Mouse (Mus musculus) telencephalon, adult 2 months (tissue): ENCODE measurements around the gene Utp11.

Source experiments
- DNase-seq: peaks from one replicate; pipeline ENCODE4 v3.0.0-alpha.2; 2011; ENCODE audit warnings: low read depth, low spot score

Utp11 gene

DNA sequence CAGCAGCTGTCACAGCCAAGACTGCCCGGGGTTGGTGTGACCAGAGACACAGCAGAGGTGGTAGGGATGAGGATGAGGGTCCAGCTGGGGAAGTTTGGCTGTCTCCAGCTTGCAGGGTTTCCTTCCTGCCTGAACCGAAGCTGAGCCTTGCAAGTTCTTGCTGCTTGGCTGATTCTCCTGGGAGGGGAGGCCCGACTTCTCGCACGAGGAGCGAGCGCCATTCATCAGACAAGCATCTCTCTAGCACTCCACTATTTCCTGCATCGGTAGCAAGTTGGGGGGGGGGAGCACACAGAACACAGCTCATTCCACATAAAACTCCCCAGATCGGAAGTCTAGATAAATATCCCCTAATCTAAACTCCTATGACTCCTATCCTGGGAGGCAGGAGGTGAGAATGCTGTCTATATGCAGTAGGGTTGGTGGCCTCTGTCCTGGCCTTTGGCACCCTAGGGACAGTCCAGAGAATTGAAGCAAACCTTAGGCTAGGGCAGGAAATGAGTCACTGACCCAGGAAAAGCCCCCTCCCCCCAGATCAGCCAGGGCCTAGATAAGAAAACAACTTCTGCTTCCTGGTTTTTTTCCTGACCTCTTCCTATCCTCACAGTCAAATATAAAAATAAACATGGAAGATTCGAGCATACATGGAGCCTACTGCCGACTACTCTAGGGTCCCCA, 11.5 kb upstream of the Utp11 start:
- DNase-seq, result no peak

DNA sequence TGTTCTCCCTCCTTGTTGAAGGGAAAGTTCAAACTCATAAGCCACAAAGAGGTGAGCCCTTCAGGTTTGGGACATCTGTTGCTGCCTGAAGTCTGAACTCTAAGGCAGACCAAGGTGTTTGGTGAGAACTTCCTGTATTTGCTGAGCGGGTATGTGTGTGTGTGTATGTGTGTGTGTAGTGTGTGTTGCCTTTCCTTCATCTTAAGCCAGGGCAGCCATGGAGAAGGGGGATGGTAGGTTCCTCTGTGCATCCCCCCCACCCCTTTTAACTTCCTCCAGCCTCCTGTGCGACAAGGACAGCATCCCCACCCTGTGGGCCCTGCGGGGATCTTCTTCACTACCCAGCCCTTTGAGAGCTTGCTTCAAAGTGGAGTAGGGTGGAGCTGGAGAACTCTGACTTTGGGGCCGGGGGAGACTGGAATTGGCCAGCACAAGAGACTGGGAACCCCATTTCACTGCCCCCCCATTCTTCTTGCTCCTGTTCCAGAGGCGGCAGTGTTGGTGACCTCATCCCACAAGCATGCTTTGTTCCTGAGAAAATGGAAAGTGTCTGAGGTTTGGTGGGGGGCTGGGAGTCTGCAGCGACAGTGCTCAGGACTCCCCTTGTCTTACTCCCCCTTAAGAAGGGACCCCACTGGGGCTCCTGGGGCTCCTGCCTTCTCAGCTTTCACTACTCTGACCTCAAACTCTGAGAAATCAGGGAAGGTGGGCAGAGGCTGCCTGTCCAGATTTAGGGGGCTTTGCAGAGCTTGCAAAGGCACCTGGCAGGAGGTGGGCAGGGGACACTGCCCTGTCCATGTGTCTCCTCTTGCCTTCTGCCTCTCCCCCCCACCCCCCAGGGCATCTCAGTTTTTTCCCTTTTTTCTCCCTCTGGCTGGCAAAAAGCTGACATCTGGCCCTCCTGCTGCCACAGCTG, 10.7 kb upstream of the Utp11 start:
- no peak for DNase-seq

DNA sequence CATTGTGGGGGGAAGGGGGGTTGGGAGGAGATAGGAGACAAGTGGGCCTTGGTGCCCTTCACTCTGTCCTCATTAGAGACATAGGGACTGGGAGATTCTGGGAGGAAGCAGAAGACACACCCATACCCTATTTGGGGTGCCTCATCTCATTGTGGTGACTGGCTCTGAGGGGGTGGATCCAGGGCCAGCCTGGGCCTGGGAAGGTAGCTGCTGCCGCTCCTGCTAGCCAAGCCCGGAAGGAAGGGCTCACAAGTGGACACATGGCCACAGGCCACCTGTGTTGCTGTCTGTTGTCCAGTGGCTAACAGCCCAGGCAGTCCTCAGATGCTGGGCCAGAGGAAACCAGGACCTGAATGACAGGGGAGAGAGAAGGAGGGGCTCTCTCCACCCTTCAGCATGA, 10.0 kb upstream of the Utp11 start:
- DNase-seq, result no peak

DNA sequence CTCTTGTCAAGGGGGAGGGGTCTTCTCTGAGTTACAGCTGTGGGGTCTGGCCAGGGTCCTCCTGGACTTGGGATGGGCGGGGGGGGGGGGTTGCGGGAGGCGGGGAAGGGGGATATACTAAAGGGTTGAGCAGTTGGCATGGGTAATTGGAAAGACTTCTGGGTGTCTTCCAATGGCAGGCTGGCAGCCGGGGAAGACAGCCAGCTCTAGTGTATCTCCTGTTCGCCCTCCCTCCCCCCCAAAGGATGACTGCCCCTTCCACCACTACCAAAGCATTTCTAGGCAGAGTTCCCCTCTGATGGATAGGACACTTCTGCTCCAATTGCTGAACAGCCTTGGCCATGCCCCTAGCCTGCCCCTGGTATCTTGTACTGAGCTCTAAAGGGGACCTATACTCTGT, 8.5 kb upstream of the Utp11 start:
- no peak for DNase-seq

DNA sequence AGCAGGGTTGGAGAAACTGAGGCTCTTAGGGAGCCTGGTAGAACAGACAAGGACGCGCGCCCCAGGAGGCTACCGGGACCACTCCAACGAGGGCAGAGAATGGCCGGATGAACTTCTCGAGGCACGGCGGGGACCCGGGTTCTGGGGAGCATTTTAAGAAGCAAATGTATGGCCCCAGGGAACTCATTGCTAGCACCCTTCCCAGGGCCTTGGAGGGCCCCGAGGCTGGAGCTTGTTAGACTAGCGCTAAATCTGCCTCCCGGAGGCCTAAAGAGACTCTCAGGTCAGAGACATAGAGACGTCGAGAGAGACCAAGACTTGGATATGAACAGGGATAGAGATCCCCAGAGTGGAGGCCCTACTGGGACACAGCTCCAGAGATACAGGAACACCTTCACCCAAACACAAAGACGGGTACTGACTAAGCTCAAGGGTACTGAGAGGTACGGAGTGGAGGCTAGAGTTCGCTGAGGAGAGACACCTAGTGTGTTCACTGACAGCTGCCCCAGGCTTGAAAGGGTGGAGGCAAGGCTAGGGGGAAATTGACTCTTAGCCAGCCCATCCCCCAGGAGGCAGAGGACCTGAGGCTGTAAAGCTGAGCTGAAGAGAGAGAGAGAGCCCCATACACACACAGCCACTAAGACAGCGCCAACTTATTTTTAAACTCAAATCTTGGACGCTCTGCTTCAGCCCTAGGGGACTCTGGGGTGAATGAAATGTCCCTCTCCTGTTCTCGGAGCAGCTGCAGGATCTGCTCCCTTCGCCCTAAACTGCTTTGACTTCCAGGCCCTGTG, 7.8 kb upstream of the Utp11 start:
- DNase-seq, result no peak

DNA sequence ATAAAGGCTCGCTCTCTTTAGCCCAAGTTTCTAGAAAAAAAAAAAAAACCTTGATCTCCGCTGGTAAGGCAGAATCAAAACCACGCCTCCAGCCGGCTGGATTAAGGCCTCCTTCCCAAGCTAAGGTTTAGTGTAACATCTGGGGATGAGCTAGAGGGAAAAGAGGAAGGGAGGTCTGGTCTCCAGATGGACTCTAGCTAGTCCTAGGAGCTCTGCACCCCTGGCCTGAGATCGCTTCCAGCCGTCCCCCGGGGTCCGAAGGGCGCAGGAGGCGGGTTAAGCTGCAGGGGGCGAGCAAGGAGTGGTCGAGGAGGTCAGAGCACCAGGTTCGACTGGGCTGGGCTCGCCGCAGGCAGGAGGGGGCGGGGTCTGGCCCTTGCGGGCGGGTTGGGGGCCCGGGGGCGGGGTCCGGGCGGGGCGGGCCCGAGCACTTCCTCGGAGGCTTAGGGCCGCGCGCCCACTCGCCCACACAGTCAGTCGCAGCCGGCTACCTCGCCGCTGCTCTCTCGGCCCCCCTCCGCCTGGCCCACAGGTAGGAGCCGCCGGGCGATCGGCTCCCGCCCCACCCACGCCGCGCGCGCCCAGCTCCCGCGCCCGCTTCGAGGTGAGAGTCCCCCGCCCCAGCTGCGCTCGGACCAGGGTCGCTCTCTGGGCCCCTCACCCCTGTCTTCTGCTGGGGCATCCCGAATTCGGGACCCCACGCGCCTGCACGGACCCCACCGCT, 7.0 kb upstream of the Utp11 start, which contains the start of gene Fhl3:
Fhl3 (plus strand) TSS at position 454 of the 724 bp plus-strand sequence.
- DNase-seq, result no peak

DNA sequence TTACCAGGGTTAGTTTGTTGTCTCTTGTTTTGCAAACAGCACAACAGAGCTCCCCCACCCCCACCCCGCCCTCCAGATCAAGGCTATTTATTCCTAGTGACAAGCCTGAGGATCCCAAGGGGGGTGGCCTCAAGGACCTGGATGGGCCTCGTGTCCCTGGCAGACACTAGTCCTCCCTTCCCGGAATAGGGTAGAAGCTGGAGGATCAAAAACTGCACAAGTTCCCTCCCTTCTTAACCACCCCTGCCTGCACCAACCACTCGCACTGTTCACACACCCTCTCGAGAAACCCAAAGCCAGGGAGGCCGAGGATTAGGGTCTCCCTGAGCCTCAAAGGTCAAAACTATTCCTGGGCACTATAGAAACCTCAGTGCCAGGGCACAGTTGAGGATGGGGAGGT, 6.4 kb upstream of the Utp11 start:
- no peak for DNase-seq

DNA sequence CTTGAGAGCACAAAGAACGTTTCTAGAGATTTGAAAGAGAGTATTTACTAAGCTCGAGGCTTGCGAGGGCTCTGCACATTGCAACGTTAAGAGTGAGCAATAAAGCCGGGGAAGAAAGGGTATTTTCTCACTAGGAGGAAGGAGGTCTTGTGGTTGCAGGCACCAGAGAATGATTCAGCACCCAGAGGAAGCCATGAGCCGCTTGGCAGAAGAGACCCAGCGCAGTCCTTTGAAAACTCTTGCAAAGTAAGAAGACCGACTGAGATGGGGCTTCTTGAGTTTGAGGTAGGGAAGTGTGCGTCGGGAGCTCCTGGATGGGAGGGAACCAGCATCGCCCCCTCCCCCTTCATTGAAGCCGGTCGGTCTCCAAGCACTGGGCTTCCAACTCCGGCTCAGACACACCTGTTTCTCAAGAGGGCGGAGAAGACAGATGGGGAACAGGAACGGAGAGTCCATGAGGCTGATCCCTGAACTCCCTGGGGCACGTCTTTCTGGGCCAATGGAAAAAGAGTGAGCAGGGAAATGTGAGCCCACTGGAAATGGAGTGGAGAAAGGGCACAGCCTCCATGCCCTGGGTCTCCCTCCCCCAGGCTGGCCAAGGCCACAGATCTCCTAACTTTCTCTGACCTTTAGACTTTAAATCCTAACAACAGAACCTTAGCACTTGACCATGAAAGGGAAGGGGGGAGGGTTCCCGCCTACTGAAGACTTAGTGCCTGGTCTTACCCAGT, 2.6 kb upstream of the Utp11 start:
- DNase-seq, result no peak

DNA sequence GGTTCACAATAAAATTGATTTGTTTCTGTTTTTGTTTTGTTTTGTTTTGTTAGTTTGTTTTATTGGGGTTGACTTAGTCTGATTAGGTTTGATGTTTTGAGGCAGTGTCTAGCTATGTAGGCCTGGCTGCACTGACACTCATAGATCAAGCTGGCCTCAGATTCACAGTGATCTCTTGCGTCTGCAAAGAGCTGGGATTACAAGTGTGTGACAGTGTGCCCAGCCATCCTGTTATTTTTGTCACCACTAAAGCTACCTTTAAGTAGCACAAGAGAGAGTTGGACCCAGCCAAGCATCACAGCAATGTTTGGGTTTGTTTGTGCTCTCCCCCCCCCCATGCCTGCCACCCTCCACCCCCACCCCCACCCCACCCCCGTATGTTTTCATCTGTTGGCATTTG, 1.2 kb upstream of the Utp11 start:
- DNase-seq, result no peak

DNA sequence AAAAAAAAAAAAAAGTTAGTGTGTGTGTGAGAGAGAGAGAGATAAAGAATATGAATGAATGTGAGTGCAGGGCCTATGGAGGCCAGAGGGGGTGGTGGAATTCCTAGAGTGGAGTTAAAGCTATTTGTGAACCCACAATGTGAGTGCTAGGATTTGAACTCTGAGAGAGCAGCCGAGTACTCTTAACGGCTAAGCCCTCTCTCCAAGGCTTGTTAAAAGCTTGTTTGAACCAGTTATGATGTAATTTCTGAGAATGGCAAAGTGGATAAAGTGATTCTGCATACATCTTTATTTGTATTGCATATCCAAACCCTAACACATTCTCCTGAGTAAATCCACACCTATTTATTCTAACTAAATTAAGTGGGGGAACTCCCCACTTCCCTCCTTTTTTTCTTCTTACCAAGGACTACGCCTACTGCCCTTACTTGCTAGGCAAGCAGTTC, 961 bp downstream of the Utp11 start:
- DNase-seq, result no peak

DNA sequence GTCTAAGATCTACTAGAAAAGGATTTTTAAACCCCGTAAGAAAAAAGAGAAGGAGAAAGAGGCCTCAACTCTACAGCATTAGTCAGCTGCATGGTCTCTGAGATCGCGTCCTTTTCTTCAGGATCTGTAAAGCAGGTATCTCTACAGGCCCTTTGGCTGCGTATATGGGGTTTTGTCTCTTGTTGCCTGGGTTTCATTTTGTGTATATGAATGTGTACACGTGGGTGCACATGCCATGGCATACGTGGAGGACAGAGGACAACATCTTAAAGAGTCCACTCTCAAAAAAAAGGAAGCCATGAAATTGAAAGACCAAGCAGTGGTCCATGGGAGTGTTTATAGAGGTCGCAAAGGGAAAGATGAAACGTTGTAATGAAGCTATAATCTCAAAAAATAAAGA, 1.9 kb downstream of the Utp11 start:
- DNase-seq, result no peak

DNA sequence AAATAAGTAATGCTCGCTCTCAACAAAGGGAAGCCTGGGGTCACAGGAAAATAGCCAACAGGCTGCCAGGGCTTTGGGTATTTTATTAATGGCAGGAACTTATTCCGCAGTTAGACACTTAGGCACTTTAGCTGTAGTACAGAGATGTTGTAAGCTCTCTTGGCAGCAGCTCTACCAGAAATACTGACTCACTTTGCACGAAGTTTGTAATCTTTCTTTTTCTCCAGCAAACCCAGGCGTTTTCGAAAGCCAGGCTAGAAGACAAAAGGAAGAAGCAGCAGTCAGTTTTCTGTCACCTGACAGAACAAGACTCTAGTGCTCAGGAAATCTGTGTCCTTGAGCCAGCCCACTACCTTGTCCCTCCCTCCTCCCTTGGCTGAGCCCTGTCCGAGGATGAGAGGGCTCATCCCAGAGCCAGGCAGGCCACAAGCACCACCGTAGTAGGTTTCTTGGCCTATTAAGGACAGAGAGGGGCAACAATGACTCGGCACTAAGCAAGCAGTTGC, 7.5 kb downstream of the Utp11 start:
- no peak for DNase-seq

DNA sequence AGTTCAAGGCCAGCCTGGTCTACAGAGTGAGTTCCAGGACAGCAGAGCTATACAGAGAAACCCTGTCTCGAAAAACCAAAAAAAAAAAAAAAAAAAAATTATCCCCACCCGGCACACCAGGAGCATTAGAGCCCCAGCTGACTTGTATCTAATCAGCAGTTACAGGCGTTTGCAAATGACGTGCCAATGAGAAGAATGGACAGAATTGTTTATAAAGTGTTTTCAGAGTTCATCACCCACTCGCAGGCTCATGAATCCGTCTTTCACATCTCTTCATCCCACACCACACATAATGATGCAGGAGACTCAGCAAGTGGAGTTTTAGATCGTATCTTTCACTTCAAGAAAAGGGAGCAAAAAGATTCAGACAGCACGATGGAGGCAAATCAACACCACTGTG, 7.9 kb downstream of the Utp11 start:
- no peak for DNase-seq

DNA sequence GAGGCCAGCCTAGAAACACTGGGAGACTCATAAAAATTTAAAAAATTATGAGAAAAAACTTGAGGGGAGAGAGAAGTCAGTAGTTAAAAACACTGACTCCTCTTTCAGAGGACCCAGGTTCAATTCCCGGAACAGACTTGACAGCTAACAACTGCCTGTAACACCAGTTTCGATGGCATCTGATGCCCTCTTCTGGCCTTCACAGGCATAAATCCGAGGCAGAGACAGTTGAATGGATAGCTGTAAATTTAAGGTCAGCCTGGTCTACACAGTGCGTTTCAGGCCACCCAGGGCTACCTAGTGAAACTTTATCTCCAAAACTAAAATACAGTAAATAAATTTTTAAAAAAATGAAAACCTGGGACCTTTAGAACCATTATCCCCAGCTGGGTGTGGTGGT, 8.4 kb downstream of the Utp11 start:
- DNase-seq, result no peak

DNA sequence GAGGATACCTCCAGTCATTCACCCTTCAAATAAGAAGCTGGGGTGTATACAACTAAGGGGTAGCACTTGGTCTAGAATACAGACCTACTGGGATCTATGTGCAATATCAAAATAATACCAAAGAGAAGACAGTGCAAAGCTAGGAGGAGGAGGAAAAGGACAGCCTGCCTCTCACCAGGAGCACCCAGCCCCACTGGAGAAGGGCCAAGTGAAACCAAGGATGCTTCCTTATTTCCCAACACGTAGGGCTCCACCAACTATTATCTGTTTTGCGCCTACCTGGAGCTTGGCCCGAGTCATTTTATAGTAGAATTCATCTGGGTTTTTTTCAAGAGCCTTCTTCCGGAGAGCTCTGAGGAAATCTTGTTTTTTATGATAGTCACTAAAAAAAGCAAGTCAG, 9.9 kb downstream of the Utp11 start:
- DNase-seq, result no peak

DNA sequence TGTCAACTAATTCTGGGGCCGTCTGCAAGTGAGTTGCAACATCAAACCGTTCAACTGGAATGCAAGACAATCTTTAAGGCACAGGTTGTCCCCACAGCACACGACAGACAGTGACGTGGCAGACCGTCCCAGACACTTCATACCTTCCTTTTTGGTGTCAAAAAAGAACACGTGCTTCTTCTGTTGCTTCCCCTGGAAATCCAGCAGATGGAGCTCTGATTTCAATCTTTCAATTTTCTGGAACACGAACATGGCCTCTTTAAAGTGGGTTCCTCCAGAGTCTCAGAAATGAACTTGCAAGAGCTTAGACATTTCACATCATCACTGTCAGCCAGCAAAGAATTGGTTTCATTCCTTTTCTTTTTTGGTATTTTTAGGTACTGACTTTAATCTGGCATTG, 11.1 kb downstream of the Utp11 start:
- no peak for DNase-seq

DNA sequence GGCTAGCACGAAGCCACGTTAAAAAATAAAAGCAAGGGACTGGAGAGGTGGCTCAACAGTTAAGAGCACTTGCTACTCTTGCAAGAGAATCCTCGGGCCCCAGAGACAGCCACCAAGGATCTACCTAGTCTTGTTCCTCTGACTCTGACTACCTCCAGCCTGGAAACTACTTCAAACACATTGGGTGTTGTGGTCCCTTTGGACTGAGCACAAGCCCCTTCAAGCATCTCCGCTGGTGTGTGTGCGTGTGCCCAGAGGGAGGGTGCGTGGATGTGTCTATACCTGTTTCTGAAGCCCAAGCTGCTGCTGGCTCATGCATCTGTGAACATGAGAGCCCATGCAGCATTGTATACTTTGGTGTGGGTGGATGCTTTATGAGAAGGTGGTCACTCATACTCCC, 17.4 kb downstream of the Utp11 start:
- DNase-seq, result no peak

DNA sequence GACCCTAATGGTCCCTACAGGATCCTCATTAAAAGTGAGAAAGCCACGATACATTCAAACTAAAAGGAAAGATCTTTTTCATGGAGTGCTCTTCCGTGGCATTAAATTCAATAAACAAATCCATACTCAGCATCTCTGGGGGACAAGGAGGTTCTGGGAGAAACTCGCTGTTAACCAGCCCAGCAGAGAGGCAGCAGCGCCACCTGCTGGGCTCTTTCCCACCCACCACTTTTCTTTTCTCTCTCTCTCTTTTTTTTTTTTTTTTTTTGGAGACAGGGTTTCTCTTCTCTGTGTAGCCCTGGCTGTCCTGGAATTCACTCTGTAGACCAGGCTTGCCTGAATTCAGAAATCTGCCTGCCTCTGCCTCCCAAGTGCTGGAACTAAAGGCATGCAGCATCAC, 18.4 kb downstream of the Utp11 start:
- DNase-seq, result no peak

DNA sequence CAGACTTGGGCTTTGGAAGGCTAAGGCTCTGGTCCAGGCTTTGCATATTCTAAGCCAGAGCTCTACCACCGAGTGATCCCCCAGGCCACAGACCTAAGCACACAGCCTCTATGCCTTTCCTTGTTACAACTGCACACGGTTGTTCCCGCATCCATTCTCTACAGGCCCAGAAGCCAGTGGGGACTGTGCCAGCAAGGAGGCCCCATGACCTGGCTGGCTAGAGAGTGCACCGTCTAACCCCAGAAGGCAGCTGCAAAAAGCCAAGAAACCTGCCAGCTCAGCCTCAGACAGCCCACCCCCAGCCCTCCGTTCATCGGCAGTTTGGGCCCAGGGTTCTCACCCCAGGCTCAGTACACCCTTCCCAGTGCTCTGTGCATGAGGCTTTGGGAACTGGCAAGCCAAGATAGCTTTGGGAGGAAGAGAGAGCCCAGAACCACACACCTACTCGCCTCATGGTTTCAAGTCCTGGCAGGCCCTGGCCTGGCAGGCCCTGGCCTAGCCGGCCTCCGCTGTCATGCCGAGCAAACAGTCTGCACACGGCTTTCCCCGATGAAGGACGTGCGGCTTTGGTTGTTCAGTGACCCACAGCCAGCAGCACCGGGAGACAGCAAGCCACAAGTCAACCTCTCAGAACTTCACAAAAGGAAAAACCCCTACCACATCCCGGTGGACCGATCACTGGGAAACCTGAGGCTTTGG, 18.9 kb downstream of the Utp11 start:
- no peak for DNase-seq
